Mouse (Mus musculus): ENCODE results near the gene Ptpre. TPM values are rescaled to one million over a fixed set of nuclear protein-coding genes. Genes with fewer than 3 reads are reported as not detected.

Ptpre gene
- polyA plus RNA-seq (2014; fragmentation: Nextera tagmentation; extraction: Ambion mirVana): 3.1 and 3.2 TPM in 2 replicates

DNA sequence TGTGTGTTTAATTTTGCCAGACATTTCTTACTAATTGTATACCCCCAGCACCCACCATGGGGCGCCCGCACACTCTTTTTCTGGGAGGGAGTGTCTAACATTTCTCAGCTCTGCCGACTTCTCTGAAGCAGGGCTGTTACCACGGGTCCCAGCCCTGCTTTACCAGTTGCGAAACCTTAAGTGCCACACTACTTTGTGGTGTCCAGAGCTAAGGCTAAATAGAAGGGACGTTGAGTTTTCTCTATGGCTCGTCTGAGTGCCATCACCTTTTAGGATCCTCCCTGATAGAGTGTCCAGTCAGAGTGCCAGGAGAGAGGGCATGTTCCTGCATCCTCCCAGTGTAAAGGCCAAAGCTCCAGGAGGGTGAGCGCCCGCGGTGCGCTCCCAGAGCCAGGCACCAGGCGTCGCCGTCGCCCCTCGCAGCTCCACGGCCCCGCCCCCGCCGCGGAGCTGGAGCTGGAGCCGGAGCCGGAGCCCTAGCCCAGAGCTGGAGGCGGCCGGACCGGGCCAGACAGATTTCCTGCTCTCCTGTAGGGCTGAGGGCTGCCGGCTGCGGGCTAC is at the start of gene Ptpre:
Gene Ptpre (plus strand): TSS at position 141 of the 561 bp plus-strand sequence.
- Histone ChIP-seq H3K4me3 (ENCODE audit: control insufficient read depth in 1 of 2, insufficient read depth in 1 of 2, low read depth in 1 of 2, low read length in 2 of 2) (peak within 1 kb of the TSS; percentile 61 to 64), H3K4me2 (ENCODE audit: low read length) (peak within 1 kb of the TSS; percentile 99), H3K36me3 (ENCODE audit: control insufficient read depth, insufficient read depth, low read length) (no peaks in the 10 kb centered on the region), H3K9me3 (ENCODE audit: control insufficient read depth, low read length) (no peaks in the 10 kb centered on the region), H3K27me3 (ENCODE audit: control insufficient read depth, insufficient read depth, low read length) (0 out of 2 replicates have a peak, but pooled peaks cover 5% of the 10 kb centered on the region), H3K27ac (replicated peaks in 1 of 2; ENCODE audit: control insufficient read depth in 1 of 2, insufficient read depth in 1 of 2, low read depth in 2 of 2, low read length in 2 of 2) (no peak within 1 kb of the TSS), H3K4me1 (ENCODE audit: control insufficient read depth in 2 of 2, insufficient read depth in 2 of 2, low read length in 2 of 2) (peaks cover 4 to 5% of the 10 kb centered on the region in 2 experiments; a peak in 2 of 4 replicates), H3K9ac (ENCODE audit: low read length) (peak within 1 kb of the TSS; percentile 67)
- peak; percentile 88 for ATAC-seq (ENCODE audit: insufficient number of reproducible peaks, insufficient read depth, low FRiP score, low read depth)
- WGBS: 4% methylated on average over 27 of the region's 28 CpGs

DNA sequence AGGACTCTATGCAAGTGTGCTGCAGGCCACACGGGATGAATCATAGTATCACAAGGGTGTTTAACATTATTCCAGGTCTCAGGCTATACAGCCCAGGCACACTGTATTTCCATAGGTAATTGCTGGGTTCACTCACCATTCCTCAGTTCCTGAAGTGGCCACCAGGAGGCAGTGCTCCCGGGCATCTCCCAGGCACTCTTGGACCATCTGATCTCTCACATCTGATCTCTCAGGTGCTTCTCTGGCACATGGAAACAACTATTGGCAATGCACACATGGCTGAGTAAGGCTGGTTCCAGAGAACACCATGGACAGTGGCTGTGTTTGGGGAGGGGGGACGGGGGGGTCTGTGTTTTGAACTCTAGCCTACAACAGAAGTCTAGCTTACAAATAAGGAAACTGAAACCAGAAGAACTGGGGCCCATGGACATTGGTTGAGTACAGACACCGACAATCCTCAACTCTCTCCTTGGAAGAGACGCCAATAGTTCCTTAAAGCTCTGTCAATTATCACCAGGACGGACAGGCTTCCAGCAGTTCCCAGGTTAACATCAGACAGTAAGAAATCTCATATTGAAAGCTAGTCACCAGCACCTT is 49.0 kb upstream of the Ptpre start:
- 59% methylated on average over 6 of the region's 6 CpGs for WGBS

DNA sequence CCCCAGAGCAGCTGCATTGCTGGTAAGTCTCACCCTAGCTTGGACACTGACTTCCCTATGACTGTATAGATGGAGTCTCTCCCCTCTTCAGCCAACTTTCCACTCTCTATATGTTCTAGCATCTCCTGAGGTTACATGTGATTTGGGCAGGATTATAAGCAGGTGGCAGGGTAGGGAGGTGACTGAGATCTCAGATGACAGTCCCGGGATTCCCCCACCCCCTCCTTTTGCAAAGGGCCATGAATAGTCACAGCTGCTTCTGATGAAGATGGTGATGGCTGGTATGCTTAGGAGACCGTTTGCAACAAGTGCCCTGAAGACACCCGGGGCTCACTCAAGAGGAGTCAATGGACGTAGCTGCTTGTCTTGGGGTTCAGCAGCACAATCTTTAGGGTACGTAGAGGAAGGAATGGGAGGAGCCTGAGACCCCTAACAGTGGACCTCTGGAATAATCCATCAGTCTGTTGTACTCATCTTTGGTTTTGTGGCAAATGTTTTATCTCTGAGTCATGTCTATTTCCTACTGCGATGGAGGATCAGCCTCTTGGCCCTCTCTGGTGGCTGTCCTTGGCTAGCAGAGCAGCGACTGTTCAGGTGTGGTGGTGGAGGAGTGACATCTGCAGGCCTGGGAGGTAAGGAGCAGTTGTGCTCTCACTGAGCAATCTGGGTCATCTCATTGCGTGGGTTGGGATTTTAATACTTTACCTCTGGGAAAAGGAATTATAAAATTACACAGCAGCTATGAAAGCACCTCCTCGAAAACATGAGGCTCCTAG is 47.4 kb upstream of the Ptpre start:
- WGBS: 67% methylated on average over 9 of the region's 9 CpGs
- Histone ChIP-seq H3K4me3 (ENCODE audit: control insufficient read depth in 1 of 2, insufficient read depth in 1 of 2, low read depth in 1 of 2, low read length in 2 of 2) (no peak overlapping the region), H3K9me3 (ENCODE audit: control insufficient read depth, low read length) (no peaks in the 10 kb centered on the region), H3K36me3 (ENCODE audit: control insufficient read depth, insufficient read depth, low read length) (no peaks in the 10 kb centered on the region), H3K27ac (replicated peaks in 1 of 2; ENCODE audit: control insufficient read depth in 1 of 2, insufficient read depth in 1 of 2, low read depth in 2 of 2, low read length in 2 of 2) (no peak overlapping the region), H3K27me3 (ENCODE audit: control insufficient read depth, insufficient read depth, low read length) (peaks cover 8% of the 10 kb centered on the region), H3K9ac (ENCODE audit: low read length) (no peak overlapping the region), H3K4me2 (ENCODE audit: low read length) (no peak overlapping the region), H3K4me1 (ENCODE audit: control insufficient read depth in 2 of 2, insufficient read depth in 2 of 2, low read length in 2 of 2) (no peaks in the 10 kb centered on the region)
- no peak for ATAC-seq (ENCODE audit: insufficient number of reproducible peaks, insufficient read depth, low FRiP score, low read depth)

More for the DNA sequence above, 49.0 kb upstream of the Ptpre start:
- no peaks in the 10 kb centered on the region for H3K36me3 ChIP-seq (ENCODE audit: control insufficient read depth, insufficient read depth, low read length)
- no peak overlapping the region for H3K27ac ChIP-seq (replicated peaks in 1 of 2; ENCODE audit: control insufficient read depth in 1 of 2, insufficient read depth in 1 of 2, low read depth in 2 of 2, low read length in 2 of 2)
- no peak overlapping the region for H3K4me3 ChIP-seq (ENCODE audit: control insufficient read depth in 1 of 2, insufficient read depth in 1 of 2, low read depth in 1 of 2, low read length in 2 of 2)
- H3K27me3 ChIP-seq (ENCODE audit: control insufficient read depth, insufficient read depth, low read length): peaks cover 8% of the 10 kb centered on the region
- ATAC-seq (ENCODE audit: insufficient number of reproducible peaks, insufficient read depth, low FRiP score, low read depth): no peak
- H3K4me1 ChIP-seq (ENCODE audit: control insufficient read depth in 2 of 2, insufficient read depth in 2 of 2, low read length in 2 of 2): no peaks in the 10 kb centered on the region
- no peaks in the 10 kb centered on the region for H3K9me3 ChIP-seq (ENCODE audit: control insufficient read depth, low read length)
- no peak overlapping the region for H3K9ac ChIP-seq (ENCODE audit: low read length)
- H3K4me2 ChIP-seq (ENCODE audit: low read length): no peak overlapping the region

DNA sequence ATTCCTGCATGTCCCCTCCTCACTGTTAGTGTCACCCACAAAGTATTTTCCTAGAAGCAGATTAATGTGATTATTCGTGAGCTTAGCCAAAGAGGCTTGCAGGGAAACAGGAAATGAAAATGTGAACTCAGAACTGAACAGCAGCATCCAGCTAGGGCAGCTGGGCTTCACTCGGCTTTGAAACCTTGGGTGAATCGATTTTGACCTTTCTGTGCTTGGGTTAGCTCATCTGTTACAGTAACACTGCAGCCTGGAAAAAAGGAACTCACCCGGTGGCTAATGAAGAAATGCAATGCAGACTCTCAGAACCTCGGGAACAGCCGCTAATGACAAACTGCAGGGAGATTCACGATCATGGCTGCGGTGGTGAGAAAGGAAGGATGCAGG is 46.8 kb upstream of the Ptpre start:
- Histone ChIP-seq H3K27ac (replicated peaks in 1 of 2; ENCODE audit: control insufficient read depth in 1 of 2, insufficient read depth in 1 of 2, low read depth in 2 of 2, low read length in 2 of 2) (no peak overlapping the region), H3K4me3 (ENCODE audit: control insufficient read depth in 1 of 2, insufficient read depth in 1 of 2, low read depth in 1 of 2, low read length in 2 of 2) (no peak overlapping the region), H3K4me1 (ENCODE audit: control insufficient read depth in 2 of 2, insufficient read depth in 2 of 2, low read length in 2 of 2) (no peaks in the 10 kb centered on the region), H3K27me3 (ENCODE audit: control insufficient read depth, insufficient read depth, low read length) (peaks cover 8% of the 10 kb centered on the region), H3K36me3 (ENCODE audit: control insufficient read depth, insufficient read depth, low read length) (no peaks in the 10 kb centered on the region), H3K9me3 (ENCODE audit: control insufficient read depth, low read length) (no peaks in the 10 kb centered on the region), H3K4me2 (ENCODE audit: low read length) (no peak overlapping the region), H3K9ac (ENCODE audit: low read length) (no peak overlapping the region)
- ATAC-seq (ENCODE audit: insufficient number of reproducible peaks, insufficient read depth, low FRiP score, low read depth): no peak
- WGBS: 62% methylated on average over 8 of the region's 8 CpGs

DNA sequence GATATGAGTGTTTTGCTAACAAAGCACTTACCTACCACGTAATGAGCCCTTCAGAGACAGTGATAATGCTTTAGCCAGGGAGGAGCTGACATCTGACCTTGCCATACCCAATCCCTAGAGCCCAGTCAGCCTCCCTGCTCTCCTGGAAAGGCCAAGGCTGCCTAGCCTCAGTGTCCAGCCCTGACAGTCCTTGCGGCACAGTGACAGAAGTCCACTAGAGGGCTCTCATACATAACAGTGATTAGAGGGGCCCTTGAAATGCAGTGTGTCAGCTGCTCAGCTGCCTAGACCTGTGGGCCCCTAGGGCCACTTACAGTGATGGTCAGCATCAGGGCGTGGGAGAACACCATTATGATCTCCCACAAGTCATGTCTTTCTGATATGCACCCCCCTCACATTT is 42.0 kb upstream of the Ptpre start:
- no peak overlapping the region for H3K4me2 ChIP-seq (ENCODE audit: low read length)

DNA sequence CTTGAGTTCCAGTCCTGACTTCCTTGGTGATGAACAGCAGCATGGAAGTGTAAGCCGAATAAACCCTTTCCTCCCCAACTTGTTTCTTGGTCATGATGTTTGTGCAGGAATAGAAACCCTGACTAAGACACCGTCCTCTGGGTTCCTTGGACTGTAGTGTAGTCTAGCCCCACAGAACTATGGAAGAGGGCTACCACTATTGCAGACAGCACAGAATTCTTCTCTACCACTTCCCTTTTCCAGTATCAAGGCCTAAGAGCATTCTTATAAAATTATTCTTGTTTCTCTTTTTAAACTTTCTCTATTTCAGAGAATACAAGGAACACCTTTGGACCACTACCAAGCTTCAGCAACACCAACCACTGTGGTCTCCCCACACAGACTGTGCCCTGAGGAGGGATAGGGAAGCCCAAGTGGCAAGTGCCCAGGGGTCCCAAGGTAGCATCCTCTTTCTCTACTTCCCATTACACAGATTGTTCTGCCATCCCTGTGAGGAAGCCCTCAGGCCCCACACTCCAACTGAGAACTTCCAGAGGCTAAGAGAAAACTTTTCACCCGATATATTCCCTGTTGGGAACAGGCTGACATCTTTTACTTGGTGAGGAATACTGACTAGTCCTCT is 38.6 kb upstream of the Ptpre start:
- Histone ChIP-seq H3K27me3 (ENCODE audit: control insufficient read depth, insufficient read depth, low read length) (no peaks in the 10 kb centered on the region), H3K9me3 (ENCODE audit: control insufficient read depth, low read length) (no peaks in the 10 kb centered on the region), H3K27ac (replicated peaks in 1 of 2; ENCODE audit: control insufficient read depth in 1 of 2, insufficient read depth in 1 of 2, low read depth in 2 of 2, low read length in 2 of 2) (no peak overlapping the region), H3K36me3 (ENCODE audit: control insufficient read depth, insufficient read depth, low read length) (no peaks in the 10 kb centered on the region), H3K4me2 (ENCODE audit: low read length) (no peak overlapping the region), H3K9ac (ENCODE audit: low read length) (no peak overlapping the region), H3K4me1 (ENCODE audit: control insufficient read depth in 2 of 2, insufficient read depth in 2 of 2, low read length in 2 of 2) (no peaks in the 10 kb centered on the region), H3K4me3 (ENCODE audit: control insufficient read depth in 1 of 2, insufficient read depth in 1 of 2, low read depth in 1 of 2, low read length in 2 of 2) (no peak overlapping the region)
- no peak for ATAC-seq (ENCODE audit: insufficient number of reproducible peaks, insufficient read depth, low FRiP score, low read depth)
- WGBS: 61% methylated on average over 2 of the region's 3 CpGs

More for the DNA sequence above, 42.0 kb upstream of the Ptpre start:
- 27% methylated on average over 3 of the region's 3 CpGs for WGBS
- Histone ChIP-seq H3K36me3 (ENCODE audit: control insufficient read depth, insufficient read depth, low read length) (no peaks in the 10 kb centered on the region), H3K9ac (ENCODE audit: low read length) (no peak overlapping the region), H3K27ac (replicated peaks in 1 of 2; ENCODE audit: control insufficient read depth in 1 of 2, insufficient read depth in 1 of 2, low read depth in 2 of 2, low read length in 2 of 2) (no peak overlapping the region), H3K27me3 (ENCODE audit: control insufficient read depth, insufficient read depth, low read length) (0 out of 2 replicates have a peak, but pooled peaks cover 3% of the 10 kb centered on the region), H3K9me3 (ENCODE audit: control insufficient read depth, low read length) (no peaks in the 10 kb centered on the region), H3K4me1 (ENCODE audit: control insufficient read depth in 2 of 2, insufficient read depth in 2 of 2, low read length in 2 of 2) (no peaks in the 10 kb centered on the region), H3K4me3 (ENCODE audit: control insufficient read depth in 1 of 2, insufficient read depth in 1 of 2, low read depth in 1 of 2, low read length in 2 of 2) (no peak overlapping the region)
- no peak for ATAC-seq (ENCODE audit: insufficient number of reproducible peaks, insufficient read depth, low FRiP score, low read depth)

DNA sequence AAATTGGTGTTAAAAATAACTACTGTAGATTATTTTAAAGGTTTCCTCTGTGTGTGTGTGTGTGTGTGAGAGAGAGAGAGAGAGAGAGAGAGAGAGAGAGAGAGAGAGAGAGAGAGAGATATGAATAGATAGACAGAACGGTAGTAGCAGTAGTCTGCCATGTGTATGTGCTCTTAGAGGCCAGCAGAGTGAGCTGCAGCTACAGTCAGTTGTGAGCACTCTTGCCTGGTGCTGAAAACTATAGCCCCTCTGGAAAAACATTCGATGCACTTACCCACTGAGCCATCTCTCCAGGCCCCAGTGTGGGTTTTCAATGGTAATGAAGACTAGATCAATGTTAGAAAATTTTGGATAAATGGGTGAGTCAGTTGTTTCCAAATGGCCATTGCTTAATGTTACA is 37.9 kb upstream of the Ptpre start:
- 29% methylated on average over 2 of the region's 2 CpGs for WGBS
- Histone ChIP-seq H3K27me3 (ENCODE audit: control insufficient read depth, insufficient read depth, low read length) (no peaks in the 10 kb centered on the region), H3K4me1 (ENCODE audit: control insufficient read depth in 2 of 2, insufficient read depth in 2 of 2, low read length in 2 of 2) (no peaks in the 10 kb centered on the region), H3K36me3 (ENCODE audit: control insufficient read depth, insufficient read depth, low read length) (no peaks in the 10 kb centered on the region), H3K4me2 (ENCODE audit: low read length) (no peak overlapping the region), H3K9me3 (ENCODE audit: control insufficient read depth, low read length) (no peaks in the 10 kb centered on the region), H3K27ac (replicated peaks in 1 of 2; ENCODE audit: control insufficient read depth in 1 of 2, insufficient read depth in 1 of 2, low read depth in 2 of 2, low read length in 2 of 2) (no peak overlapping the region), H3K4me3 (ENCODE audit: control insufficient read depth in 1 of 2, insufficient read depth in 1 of 2, low read depth in 1 of 2, low read length in 2 of 2) (no peak overlapping the region), H3K9ac (ENCODE audit: low read length) (no peak overlapping the region)
- no peak for ATAC-seq (ENCODE audit: insufficient number of reproducible peaks, insufficient read depth, low FRiP score, low read depth)
